Mouse (Mus musculus): ENCODE measurements at regions not wholly inside any gene's neighbourhood (a gene's known extent, or its start where the extent isn't known, plus 50 kb on each side); places are given as distances from the start of the nearest gene placed in this dataset.

GRCm38 (mm10) chr15:10767535-10767934 is 53.1 kb upstream of the Rai14 start:
- DNase-seq (ENCODE audit: low spot score) = no peak

- no peak for DNase-seq (ENCODE audit: low spot score)
Observed at GRCm38 (mm10) chr15:10770410-10771310, 56.2 kb upstream of the Rai14 start.

GRCm38 (mm10) chr15:10771311-10771690 is 56.9 kb upstream of the Rai14 start:
- peak; percentile 7 for DNase-seq (ENCODE audit: low spot score)

GRCm38 (mm10) chr15:10779941-10780620 is 65.7 kb upstream of the Rai14 start:
- DNase-seq (ENCODE audit: low spot score) = no peak

GRCm38 (mm10) chr15:10789371-10789770 is 74.9 kb upstream of the Rai14 start:
- no peak for DNase-seq (ENCODE audit: low spot score)

GRCm38 (mm10) chr15:10790862-10791497 is 76.6 kb upstream of the Rai14 start:
- DNase-seq (ENCODE audit: low spot score) = peak; percentile 7

GRCm38 (mm10) chr15:10791516-10792112 is 77.2 kb upstream of the Rai14 start:
- DNase-seq (ENCODE audit: low spot score) = no peak

GRCm38 (mm10) chr15:10792156-10792555 is 77.7 kb upstream of the Rai14 start:
- no peak for DNase-seq (ENCODE audit: low spot score)

- DNase-seq (ENCODE audit: low spot score) = no peak
Observed at GRCm38 (mm10) chr15:10795126-10795792, 80.8 kb upstream of the Rai14 start.

GRCm38 (mm10) chr15:10799656-10800055 is 85.2 kb upstream of the Rai14 start:
- DNase-seq (ENCODE audit: low spot score) = no peak

- DNase-seq (ENCODE audit: low spot score) = no peak
Observed at GRCm38 (mm10) chr15:10814195-10814594, 99.8 kb upstream of the Rai14 start.

- DNase-seq (ENCODE audit: low spot score) = no peak
Observed at GRCm38 (mm10) chr15:10814709-10815108, 100.3 kb upstream of the Rai14 start.

- no peak for DNase-seq (ENCODE audit: low spot score)
Observed at GRCm38 (mm10) chr15:10816213-10816621, 101.8 kb upstream of the Rai14 start.

- no peak for DNase-seq (ENCODE audit: low spot score)
Observed at GRCm38 (mm10) chr15:10818216-10818615, 103.8 kb upstream of the Rai14 start.

GRCm38 (mm10) chr15:10818706-10819105 is 104.3 kb upstream of the Rai14 start:
- DNase-seq (ENCODE audit: low spot score) = no peak

- no peak for DNase-seq (ENCODE audit: low spot score)
Observed at GRCm38 (mm10) chr15:10823933-10824332, 109.5 kb upstream of the Rai14 start.

- no peak for DNase-seq (ENCODE audit: low spot score)
Observed at GRCm38 (mm10) chr15:10829588-10829987, 115.2 kb upstream of the Rai14 start.

- no peak for DNase-seq (ENCODE audit: low spot score)
Observed at GRCm38 (mm10) chr15:10830478-10830877, 116.1 kb upstream of the Rai14 start.

GRCm38 (mm10) chr15:10831106-10831505 is 116.7 kb upstream of the Rai14 start:
- no peak for DNase-seq (ENCODE audit: low spot score)

- no peak for DNase-seq (ENCODE audit: low spot score)
Observed at GRCm38 (mm10) chr15:10832331-10832730, 117.9 kb upstream of the Rai14 start.

GRCm38 (mm10) chr15:10833866-10834571 is 118.1 kb upstream of the C1qtnf3 start:
- DNase-seq (ENCODE audit: low spot score) = peak; percentile 9

Data from yolk sac, embryonic 10.5 days (tissue).